ENCODE assay signal across 8 mouse cellular contexts in genomic region chr4:108327730-108328484, GRCm38 (mm10). TPM values are rescaled to one million over a fixed set of nuclear protein-coding genes. Genes with fewer than 3 reads are reported as not detected.
DNase-seq lines count a peak whose midpoint lies in the region; ATAC-seq and TF ChIP-seq lines count a peak whose summit lies in the region.

Gene Coa7 (plus strand): TSS chr4:108328140.

- peak; percentile 94 for ATAC-seq in forebrain, embryonic 11.5 days (replicated peaks; ENCODE audit: low FRiP score)
- ATAC-seq in heart, embryonic 16.5 days (replicated peaks; ENCODE audit: extremely low read depth, insufficient read depth, low FRiP score), result peak; percentile 95
- peak; percentile 93 for ATAC-seq in liver, embryonic 16.5 days (ENCODE audit: low read depth)
- peak; percentile 95 for ATAC-seq in neural tube, embryonic 13.5 days (ENCODE audit: low read depth)

- peak; percentile 95 for DNase-seq in CH12.LX (ENCODE audit: extremely low read depth)
- peak; percentile 93 for DNase-seq in c-Kit-positive CD71-positive TER-119-negative erythroid progenitor cells, embryonic 14.5 days (ENCODE audit: low read depth)
- peak; percentile 99 for DNase-seq in forebrain, embryonic 11.5 days (ENCODE audit: low spot score)
- peak; percentile 98 for DNase-seq in kidney, postnatal 4 days

- TF ChIP-seq POLR2A in CH12.LX (IDR thresholded peaks at IDR 0.05; ENCODE audit: low read depth, low read length), result peak; percentile 88
- peak; percentile 73 for TF ChIP-seq POLR2A in testis, adult 2 months (IDR thresholded peaks at IDR 0.05; ENCODE audit: control insufficient read depth, low read depth, low read length)

- no peak for TF ChIP-seq RAD21 in CH12.LX (IDR thresholded peaks at IDR 0.05; ENCODE audit: low read depth, low read length)

- TF ChIP-seq CTCF in CH12.LX (conservative IDR thresholded peaks at IDR 0.05 in 1 of 2, IDR thresholded peaks at IDR 0.05 in 1 of 2; ENCODE audit: low read depth in 2 of 2, low read length in 2 of 2), result no peak
- no peak for TF ChIP-seq CTCF in testis, adult 2 months (IDR thresholded peaks at IDR 0.05; ENCODE audit: control insufficient read depth, insufficient read depth, insufficient replicate concordance, low read depth, low read length)

- WGBS in forebrain, embryonic 11.5 days, result under 1% methylated on average over 45 of the region's 45 CpGs
- under 1% methylated on average over 45 of the region's 45 CpGs for WGBS in heart, embryonic 16.5 days
- WGBS in liver, embryonic 16.5 days (ENCODE audit: insufficient replicate concordance), result under 1% methylated on average over 44 of the region's 45 CpGs
- 2% methylated on average over 44 of the region's 45 CpGs for WGBS in neural tube, embryonic 13.5 days

- H3K4me1 ChIP-seq in CH12.LX (ENCODE audit: control insufficient read depth in 1 of 2, insufficient read depth in 2 of 2), result peaks cover 3 to 25% of the 10 kb centered on the region in 2 experiments; a peak in 3 of 4 replicates
- no peaks in the 10 kb centered on the region; the same call in 1 of the 2 replicates for H3K4me1 ChIP-seq in forebrain, embryonic 11.5 days (replicated peaks; ENCODE audit: control insufficient read depth, insufficient read depth, low read length)
- H3K4me1 ChIP-seq in heart, embryonic 16.5 days (ENCODE audit: control insufficient read depth, insufficient read depth, low read length), result peaks cover 29% of the 10 kb centered on the region
- H3K4me1 ChIP-seq in liver, embryonic 16.5 days (ENCODE audit: control insufficient read depth, low read depth, low read length), result peaks cover 16% of the 10 kb centered on the region
- H3K4me1 ChIP-seq in neural tube, embryonic 13.5 days (replicated peaks), result peaks cover 10% of the 10 kb centered on the region
- H3K4me1 ChIP-seq in testis, adult 2 months (ENCODE audit: control insufficient read depth, insufficient read depth, low read length), result peaks cover 2% of the 10 kb centered on the region; the same call in 1 of the 2 replicates

- H3K27ac ChIP-seq in CH12.LX (ENCODE audit: insufficient read depth, low read depth), result peak within 1 kb of the TSS; percentile 64
- peak within 1 kb of the TSS; percentile 74 for H3K27ac ChIP-seq in forebrain, embryonic 11.5 days (ENCODE audit: low read depth, low read length)
- peak within 1 kb of the TSS; percentile 96 for H3K27ac ChIP-seq in heart, embryonic 16.5 days (ENCODE audit: low read length)
- peak within 1 kb of the TSS; percentile 83 for H3K27ac ChIP-seq in liver, embryonic 16.5 days (ENCODE audit: low read length)
- peak within 1 kb of the TSS; percentile 93 for H3K27ac ChIP-seq in neural tube, embryonic 13.5 days (replicated peaks)
- H3K27ac ChIP-seq in testis, adult 2 months (ENCODE audit: control insufficient read depth, insufficient read depth, low read depth, low read length), result peak within 1 kb of the TSS; percentile 91

- no peaks in the 10 kb centered on the region for H3K27me3 ChIP-seq in CH12.LX (replicated peaks)
- no peaks in the 10 kb centered on the region for H3K27me3 ChIP-seq in forebrain, embryonic 11.5 days (ENCODE audit: control insufficient read depth, insufficient read depth, low read length)
- H3K27me3 ChIP-seq in heart, embryonic 16.5 days (ENCODE audit: control insufficient read depth, insufficient read depth, low read length), result no peaks in the 10 kb centered on the region
- H3K27me3 ChIP-seq in liver, embryonic 16.5 days (ENCODE audit: control insufficient read depth, insufficient read depth, low read depth, low read length), result no peaks in the 10 kb centered on the region
- H3K27me3 ChIP-seq in neural tube, embryonic 13.5 days, result no peaks in the 10 kb centered on the region
- no peaks in the 10 kb centered on the region for H3K27me3 ChIP-seq in testis, adult 2 months (ENCODE audit: control insufficient read depth, insufficient read depth, low read length)

- H3K36me3 ChIP-seq in CH12.LX (replicated peaks in 1 of 2; ENCODE audit: control insufficient read depth in 1 of 2, insufficient read depth in 1 of 2, low read length in 1 of 2), result peaks cover 7 to 27% of the 10 kb centered on the region in 2 experiments
- peaks cover 2% of the 10 kb centered on the region; the same call in 1 of the 2 replicates for H3K36me3 ChIP-seq in forebrain, embryonic 11.5 days (ENCODE audit: control insufficient read depth, insufficient read depth, low read length)
- peaks cover 5% of the 10 kb centered on the region for H3K36me3 ChIP-seq in heart, embryonic 16.5 days (ENCODE audit: control insufficient read depth, insufficient read depth)
- H3K36me3 ChIP-seq in liver, embryonic 16.5 days (ENCODE audit: control insufficient read depth, insufficient read depth), result no peaks in the 10 kb centered on the region
- H3K36me3 ChIP-seq in neural tube, embryonic 13.5 days, result peaks cover 17% of the 10 kb centered on the region
- H3K36me3 ChIP-seq in testis, adult 2 months (ENCODE audit: control insufficient read depth, insufficient read depth, low read length), result no peaks in the 10 kb centered on the region

- peak within 1 kb of the TSS; percentile 93 for H3K4me2 ChIP-seq in CH12.LX (ENCODE audit: insufficient read depth, low read depth, poor library complexity, severe bottlenecking)
- peak within 1 kb of the TSS; percentile 49 for H3K4me2 ChIP-seq in forebrain, embryonic 11.5 days (ENCODE audit: low read depth, low read length, severe bottlenecking)
- H3K4me2 ChIP-seq in heart, embryonic 16.5 days (ENCODE audit: low read depth, low read length), result peak within 1 kb of the TSS; percentile 82
- peak within 1 kb of the TSS; percentile 85 for H3K4me2 ChIP-seq in liver, embryonic 16.5 days (ENCODE audit: low read depth, low read length)
- peak within 1 kb of the TSS; percentile 65 for H3K4me2 ChIP-seq in neural tube, embryonic 13.5 days

- dilution Hi-C loops in CH12.LX (cut with MboI; ENCODE audit: extremely low pct_ligation_motif_present, extremely low pct_unique_long_range_greater_than_20kb, low sequenced_read_pairs), result no loop called here

- peaks cover 9% of the 10 kb centered on the region for H3K79me2 ChIP-seq in CH12.LX (replicated peaks; ENCODE audit: control insufficient read depth, extremely low read depth, insufficient read depth, poor library complexity, severe bottlenecking)

- H3K9me3 ChIP-seq in CH12.LX (replicated peaks; ENCODE audit: low read length), result no peaks in the 10 kb centered on the region
- H3K9me3 ChIP-seq in forebrain, embryonic 11.5 days (ENCODE audit: control insufficient read depth, low read length), result no peaks in the 10 kb centered on the region
- H3K9me3 ChIP-seq in heart, embryonic 16.5 days (replicated peaks; ENCODE audit: control insufficient read depth, low read length), result no peaks in the 10 kb centered on the region
- H3K9me3 ChIP-seq in liver, embryonic 16.5 days (replicated peaks; ENCODE audit: control insufficient read depth, low read length), result no peaks in the 10 kb centered on the region
- H3K9me3 ChIP-seq in neural tube, embryonic 13.5 days, result no peaks in the 10 kb centered on the region

- H3K4me3 ChIP-seq in CH12.LX (replicated peaks in 1 of 3; ENCODE audit: low read depth in 2 of 3, low read length in 2 of 3, poor library complexity in 1 of 3), result peak within 1 kb of the TSS; percentile 70 to 74 (median 73)
- peak within 1 kb of the TSS; percentile 73 for H3K4me3 ChIP-seq in forebrain, embryonic 11.5 days (ENCODE audit: low read depth, low read length)
- peak within 1 kb of the TSS; percentile 91 for H3K4me3 ChIP-seq in heart, embryonic 16.5 days (ENCODE audit: low read length)
- peak within 1 kb of the TSS; percentile 70 for H3K4me3 ChIP-seq in liver, embryonic 16.5 days (ENCODE audit: low read depth, low read length)
- H3K4me3 ChIP-seq in neural tube, embryonic 13.5 days, result peak within 1 kb of the TSS; percentile 56
- peak within 1 kb of the TSS; percentile 89 for H3K4me3 ChIP-seq in testis, adult 2 months (ENCODE audit: control insufficient read depth, low read depth, low read length)

- in situ Hi-C loops in CH12.LX (cut with MboI; ENCODE audit: low pct_ligation_motif_present, low pct_unique_long_range_greater_than_20kb, low sequenced_read_pairs), result loop anchor here (25.0 kb wide), 1 partner anchor 234 kb away; no protein-coding TSS in a partner anchor

- TF ChIP-seq EP300 in CH12.LX (IDR thresholded peaks at IDR 0.05; ENCODE audit: low read length), result no peak

- H3K9ac ChIP-seq in CH12.LX (ENCODE audit: insufficient read depth, low read depth), result peak within 1 kb of the TSS; percentile 92
- H3K9ac ChIP-seq in forebrain, embryonic 11.5 days (ENCODE audit: low read length), result peak within 1 kb of the TSS; percentile 65
- H3K9ac ChIP-seq in heart, embryonic 16.5 days (ENCODE audit: low read length), result peak within 1 kb of the TSS; percentile 83
- H3K9ac ChIP-seq in liver, embryonic 16.5 days (ENCODE audit: low read depth, low read length), result peak within 1 kb of the TSS; percentile 59
- H3K9ac ChIP-seq in neural tube, embryonic 13.5 days, result peak within 1 kb of the TSS; percentile 73

TF ChIP-seq in CH12.LX, 34 proteins besides CTCF, POLR2A, EP300 and RAD21 (continues in another document):
- TF ChIP-seq MXI1 (IDR thresholded peaks at IDR 0.05; ENCODE audit: low read depth, low read length) (peak; percentile 99), NELFE (IDR thresholded peaks at IDR 0.05; ENCODE audit: low read depth, low read length) (peak; percentile 71), UBTF (IDR thresholded peaks at IDR 0.05; ENCODE audit: low read depth, low read length) (no peak), ELF1 (IDR thresholded peaks at IDR 0.05; ENCODE audit: low read depth, low read length) (no peak), JUND (conservative IDR thresholded peaks at IDR 0.05; ENCODE audit: low read depth, low read length) (no peak), JUN (IDR thresholded peaks at IDR 0.05; ENCODE audit: insufficient read depth, low read depth, low read length) (no peak), TCF12 (IDR thresholded peaks at IDR 0.05; ENCODE audit: low read depth, low read length) (peak; percentile 75), USF1 (IDR thresholded peaks at IDR 0.05; ENCODE audit: low read depth, low read length) (peak; percentile 94), KAT2A (IDR thresholded peaks at IDR 0.05; ENCODE audit: insufficient replicate concordance, low read length) (no peak), MYC (IDR thresholded peaks at IDR 0.05; ENCODE audit: low read depth, low read length) (peak; percentile 93), E2F4 (IDR thresholded peaks at IDR 0.05; ENCODE audit: insufficient replicate concordance, low read depth, low read length) (no peak), ZNF384 (IDR thresholded peaks at IDR 0.05; ENCODE audit: low read depth, low read length) (no peak)

RNA-seq across cellular contexts. Expression of gene Coa7, which starts in this region (rescaled TPM):
- total RNA-seq in CH12.LX (2012; rRNA removed), result 24.2 and 27.0 TPM in 2 replicates
- total RNA-seq in CH12.LX (2014; rRNA removed), result 18.7 and 23.5 TPM in 2 replicates
- polyA plus RNA-seq in CH12.LX (2012; ENCODE audit: insufficient read length, low read depth), result 73.8 and 74.3 TPM in 2 replicates
- polyA plus RNA-seq in forebrain, embryonic 11.5 days (2014; fragmentation: Nextera tagmentation; extraction: Ambion mirVana), result 54.5 and 56.8 TPM in 2 replicates
- 46.3 and 53.6 TPM in 2 replicates for polyA plus RNA-seq in heart, embryonic 16.5 days (2015; fragmentation: Nextera tagmentation; extraction: Ambion mirVana)
- 20.5 and 26.3 TPM in 2 replicates for polyA plus RNA-seq in liver, embryonic 16.5 days (2015; fragmentation: Nextera tagmentation; extraction: Ambion mirVana)
- polyA plus RNA-seq in neural tube, embryonic 13.5 days (2015; fragmentation: Nextera tagmentation; extraction: Ambion mirVana), result 43.2 and 46.8 TPM in 2 replicates
- polyA plus RNA-seq in testis, adult 2 months (2012; rRNA removed), result 3.6 and 3.7 TPM in 2 replicates

Comparison
In these comparisons a context has a peak if more than half of its experiments do, and no peak if none do; other contexts are left out.
1. Peak in every context shown above with its lines: DNase-seq, ATAC-seq, H3K4me3 ChIP-seq and H3K27ac ChIP-seq.